Mouse (Mus musculus) heart, postnatal 14 days (tissue): ENCODE measurements at regions not wholly inside any gene's neighbourhood (a gene's known extent, or its start where the extent isn't known, plus 50 kb on each side); places are given as distances from the start of the nearest gene placed in this dataset.

Source experiments
- DNase-seq, 2 experiments: peaks; one replicate each; pipeline ENCODE4 v3.0.0; 2021 to 2022
- intact Hi-C: fragments of 180-260 bp; cut with DNase I; formaldehyde crosslinking; loops from one replicate; pipeline ENCODE4 v1.15.1; 2025

DNA sequence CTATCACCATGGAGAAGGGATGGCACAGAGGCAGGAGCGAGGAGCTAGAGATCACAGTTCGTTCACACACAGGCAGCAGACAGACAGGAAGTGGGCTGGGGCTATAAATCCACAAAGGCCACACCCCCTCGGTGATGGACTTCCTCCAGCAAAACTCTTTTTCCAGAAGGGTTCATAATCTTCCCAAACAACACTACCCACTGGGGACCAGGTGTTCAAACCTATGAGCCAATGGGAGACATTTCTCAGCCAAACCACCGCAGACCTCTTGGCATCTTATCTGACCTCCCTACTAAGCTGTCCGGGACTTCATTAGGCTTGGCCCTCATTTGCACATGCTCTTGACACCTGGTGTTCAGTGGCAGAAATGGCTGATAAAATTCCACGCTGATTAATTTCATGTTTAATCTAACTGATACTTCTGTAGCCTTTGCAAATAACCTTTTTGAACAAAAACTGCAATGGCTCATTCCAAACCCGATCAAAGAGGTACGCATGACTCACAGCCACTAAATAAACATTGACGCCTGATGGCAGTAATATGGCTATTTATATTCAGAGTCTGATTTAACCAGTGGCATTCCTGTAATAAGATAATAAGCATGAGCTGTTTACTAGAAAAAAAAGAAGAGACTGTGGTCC, 131.0 kb upstream of the Egln3 start:
- DNase-seq: peak in 1 of 2 experiments; percentile 10
- intact Hi-C loops: no loop called here

- DNase-seq: no peak
- intact Hi-C loops: no loop called here
These were observed 130.1 kb upstream of the Egln3 start for GRCm38 (mm10) chr12:54333632-54334321.

GRCm38 (mm10) chr12:54327483-54327882, 123.8 kb upstream of the Egln3 start:
- intact Hi-C loops: no loop called here
- DNase-seq: no peak

- intact Hi-C loops: no loop called here
- no peak for DNase-seq
These were observed 122.9 kb upstream of the Egln3 start for GRCm38 (mm10) chr12:54326571-54326970.

- intact Hi-C loops: no loop called here
- DNase-seq: no peak
These were observed 116.9 kb upstream of the Egln3 start for GRCm38 (mm10) chr12:54320533-54320932.

DNA sequence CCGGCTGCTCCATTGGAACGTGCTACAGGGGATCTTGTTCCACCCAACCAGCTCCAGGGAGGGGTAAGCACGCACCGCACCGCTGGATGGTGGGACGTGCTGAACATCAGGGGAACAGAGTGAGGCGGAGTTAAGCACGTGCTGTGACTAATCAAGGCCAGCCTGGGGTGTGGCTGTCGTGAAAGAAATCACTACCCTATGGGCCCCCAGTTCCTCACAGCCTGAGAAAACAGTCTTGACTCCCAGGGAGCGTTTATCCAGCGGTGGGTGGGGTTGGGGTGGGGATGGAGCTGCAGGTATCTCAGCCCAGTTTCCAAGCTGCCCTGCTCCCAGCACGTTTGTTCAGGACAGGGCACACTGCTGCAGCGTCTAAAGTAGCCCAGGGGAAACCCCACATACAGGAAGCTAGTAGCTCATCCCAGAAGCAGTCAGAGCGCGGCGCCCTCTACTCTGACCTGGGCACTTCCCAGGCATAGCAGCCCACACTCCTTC, 113.4 kb upstream of the Egln3 start:
- intact Hi-C loops: no loop called here
- DNase-seq: no peak

GRCm38 (mm10) chr12:54316066-54316567, 112.5 kb upstream of the Egln3 start:
- no peak for DNase-seq
- intact Hi-C loops: no loop called here

GRCm38 (mm10) chr12:54314153-54314552, 110.5 kb upstream of the Egln3 start:
- intact Hi-C loops: loop anchor here (5.0 kb wide), 1 partner anchor 178 kb away; no protein-coding TSS in a partner anchor
- no peak for DNase-seq

DNA sequence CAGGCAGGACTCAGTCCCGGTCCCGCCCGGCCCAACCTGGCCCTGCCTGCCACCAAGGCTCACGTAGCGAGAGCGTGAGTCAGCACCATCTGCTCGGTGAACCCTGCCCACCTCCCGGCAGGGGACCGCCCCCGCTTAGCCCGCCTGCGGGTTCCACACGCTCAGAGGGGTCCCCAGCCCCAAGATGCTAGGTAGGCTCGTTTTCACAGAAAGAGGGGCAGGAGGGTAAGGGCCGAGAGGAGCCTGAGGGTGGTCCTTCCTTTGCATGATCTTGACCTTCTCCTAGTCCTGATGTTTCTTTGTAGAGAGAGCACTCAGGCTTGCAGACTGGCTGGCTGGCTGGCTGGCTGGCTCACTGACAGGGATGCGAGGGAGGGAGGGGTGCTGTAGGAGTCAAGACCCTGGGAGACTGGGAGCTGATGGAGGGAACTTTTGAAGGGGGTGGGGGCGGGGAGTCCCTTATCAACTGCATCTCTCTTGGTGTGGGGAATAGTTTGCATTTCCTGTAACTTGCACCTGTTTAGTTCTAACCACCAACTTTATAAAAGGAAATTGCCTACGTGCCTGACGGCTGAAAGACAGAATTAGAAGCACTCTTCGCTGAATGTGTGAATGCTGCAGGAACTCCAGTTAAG, 109.7 kb upstream of the Egln3 start:
- intact Hi-C loops: loop anchor here (5.0 kb wide), 1 partner anchor 179 kb away; no protein-coding TSS in a partner anchor
- peak in 1 of 2 experiments; percentile 68 for DNase-seq

- DNase-seq: peak in 1 of 2 experiments; percentile 63
- intact Hi-C loops: loop anchor here (5.0 kb wide), 1 partner anchor 180 kb away; no protein-coding TSS in a partner anchor
These were observed 109.0 kb upstream of the Egln3 start for GRCm38 (mm10) chr12:54312522-54313210.

DNA sequence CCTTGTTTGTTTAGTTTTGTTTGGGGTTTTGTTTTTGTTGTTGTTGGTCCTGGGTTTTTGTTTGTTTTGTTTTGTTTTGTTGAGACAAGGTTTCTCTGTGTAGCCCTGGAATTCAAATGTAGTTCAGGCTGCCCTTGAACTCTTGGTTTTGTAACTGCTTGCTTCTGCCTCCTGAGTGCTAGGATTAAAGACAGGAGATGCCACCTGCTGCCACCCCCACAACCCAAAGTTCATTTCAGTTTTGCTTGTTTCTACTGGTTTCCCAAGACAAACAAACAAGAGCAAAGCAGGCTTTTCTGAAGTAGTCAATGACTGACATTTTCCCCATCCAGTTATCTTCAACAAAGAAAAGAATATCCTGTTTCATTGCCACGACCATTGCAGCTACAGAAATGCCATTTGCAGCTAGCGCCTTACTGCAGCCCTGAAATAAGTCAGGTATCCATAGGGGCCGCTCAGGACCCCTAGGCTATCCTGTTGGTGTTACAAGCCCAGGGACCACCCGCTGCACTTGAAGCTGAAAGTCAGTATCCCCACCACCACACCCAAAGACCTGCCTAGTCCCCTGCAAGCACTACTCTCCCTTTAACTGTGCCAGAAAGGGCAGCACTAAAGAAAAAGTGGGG, 108.3 kb upstream of the Egln3 start:
- DNase-seq: no peak
- intact Hi-C loops: loop anchor here (5.0 kb wide), 1 partner anchor 180 kb away; no protein-coding TSS in a partner anchor

DNA sequence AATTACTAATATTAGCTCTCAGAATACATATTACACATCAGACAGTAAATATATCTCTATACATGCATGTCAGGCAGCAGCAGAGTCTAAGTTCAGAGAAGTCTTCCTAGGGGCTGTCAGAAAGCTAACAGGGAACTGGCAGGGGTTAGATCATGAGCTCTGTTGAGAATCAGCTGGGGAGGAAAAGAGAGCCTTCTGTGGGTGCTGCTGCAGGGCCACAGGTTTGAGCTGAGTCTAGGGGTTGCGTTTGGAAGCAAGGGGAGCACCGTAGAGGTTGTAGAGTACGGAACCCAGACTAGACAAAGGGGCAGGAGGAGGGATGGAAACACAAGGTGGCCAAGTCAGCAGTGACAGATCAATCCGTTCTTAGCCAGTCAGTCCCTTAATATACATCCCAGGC, 106.2 kb upstream of the Egln3 start:
- no peak for DNase-seq
- intact Hi-C loops: loop anchor here (5.0 kb wide), 1 partner anchor 182 kb away; no protein-coding TSS in a partner anchor

DNA sequence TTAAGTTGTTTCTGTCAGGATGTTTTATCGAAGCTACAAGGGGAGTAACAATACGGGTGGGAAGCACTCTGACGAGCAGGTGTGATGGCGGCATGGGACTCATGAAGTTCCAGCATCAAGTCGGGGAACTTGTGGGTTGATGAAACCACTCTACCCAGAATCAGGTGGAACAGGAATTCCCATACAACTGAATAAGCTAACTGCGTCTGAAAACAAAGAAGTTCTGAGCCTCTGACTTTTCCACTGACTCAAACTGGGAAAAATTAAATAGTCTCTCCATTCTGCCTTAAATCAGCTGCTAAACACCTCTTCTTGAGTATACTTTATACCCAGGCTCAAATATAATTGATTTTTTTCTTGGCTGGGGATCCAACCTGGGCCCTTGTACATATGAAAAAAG, 105.6 kb upstream of the Egln3 start:
- intact Hi-C loops: no loop called here
- no peak for DNase-seq

- DNase-seq: no peak
- intact Hi-C loops: no loop called here
These were observed 101.5 kb upstream of the Egln3 start for GRCm38 (mm10) chr12:54305135-54305630.

DNA sequence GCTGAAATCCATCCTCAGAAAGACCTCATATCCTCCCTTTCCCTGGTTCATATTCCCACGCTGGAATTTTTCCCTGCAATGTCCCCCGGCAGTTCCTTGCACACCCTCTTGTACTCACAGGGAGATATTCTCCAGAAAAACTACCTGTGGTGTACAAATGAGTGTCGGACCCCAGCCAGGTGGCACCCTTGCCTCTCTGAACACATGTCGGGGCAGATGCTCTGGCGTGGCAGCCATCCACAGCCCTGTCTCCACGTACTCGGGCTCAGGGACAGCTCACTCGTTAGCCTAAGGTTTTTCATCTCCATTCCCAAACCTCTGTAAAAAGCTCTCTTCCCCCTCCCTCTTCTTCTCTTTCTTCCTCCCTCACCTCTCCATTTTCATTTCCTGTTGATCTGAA, 100.1 kb upstream of the Egln3 start:
- no peak for DNase-seq
- intact Hi-C loops: no loop called here

DNA sequence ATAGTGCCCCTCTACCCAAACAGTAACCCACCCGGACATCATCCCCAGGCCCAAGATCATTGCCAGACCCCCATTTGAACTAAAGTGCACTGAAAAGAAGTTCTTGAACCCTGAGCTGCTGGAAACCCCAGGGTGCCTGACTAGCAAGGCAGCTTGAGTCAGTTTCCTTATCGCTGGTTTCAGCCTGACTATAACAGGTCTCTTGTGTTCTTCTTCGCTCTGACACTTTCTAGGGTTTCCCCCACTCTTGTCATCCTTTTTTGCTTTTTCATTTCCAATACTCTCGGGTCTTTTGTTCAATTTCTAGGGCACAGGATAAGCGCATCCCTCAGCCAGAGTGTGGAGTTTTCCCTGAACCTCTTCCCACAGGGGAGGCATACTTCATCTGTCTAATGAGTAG, 95.8 kb upstream of the Egln3 start:
- intact Hi-C loops: no loop called here
- no peak for DNase-seq

GRCm38 (mm10) chr12:54293248-54293647, 89.6 kb upstream of the Egln3 start:
- intact Hi-C loops: no loop called here
- no peak for DNase-seq

DNA sequence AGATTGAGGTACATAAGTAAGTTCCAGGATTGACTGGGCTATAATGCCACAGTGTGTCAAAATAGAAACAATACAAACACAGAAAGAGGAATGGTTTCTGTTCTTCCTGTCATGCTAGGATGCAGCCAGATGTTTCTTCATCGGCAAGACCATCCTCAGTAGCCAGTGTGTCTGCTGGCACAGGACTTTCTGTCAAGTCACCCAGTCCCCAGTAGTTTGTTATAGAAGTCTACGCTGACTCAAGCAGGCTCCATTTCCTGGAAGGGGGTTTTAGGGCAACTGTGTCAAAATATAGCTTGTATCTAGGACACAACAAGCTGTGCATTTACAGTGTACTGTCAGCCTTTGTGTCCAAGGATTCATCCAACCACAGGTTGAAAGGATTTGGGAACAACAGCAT, 86.7 kb upstream of the Egln3 start:
- intact Hi-C loops: no loop called here
- no peak for DNase-seq

DNA sequence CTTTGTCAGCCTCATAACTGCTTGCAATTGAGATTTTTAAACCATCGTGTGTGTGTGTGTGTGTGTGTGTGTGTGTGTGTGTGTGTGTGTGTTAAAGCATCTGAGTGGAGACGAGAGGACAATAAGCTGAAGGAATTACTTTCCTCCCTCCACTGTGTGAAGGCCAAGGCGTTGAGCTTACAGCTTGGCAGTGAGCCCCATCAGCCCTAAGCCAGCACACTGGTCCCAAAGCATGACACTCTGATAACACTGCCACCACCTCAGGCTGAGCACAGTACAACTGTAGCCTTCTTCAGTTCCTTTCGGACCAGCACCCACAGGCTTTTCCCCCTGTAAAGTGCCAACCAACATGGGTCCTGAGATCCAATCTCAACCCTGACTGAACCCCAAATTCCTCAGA, 85.1 kb upstream of the Egln3 start:
- DNase-seq: peak in 1 of 2 experiments; percentile 34

DNA sequence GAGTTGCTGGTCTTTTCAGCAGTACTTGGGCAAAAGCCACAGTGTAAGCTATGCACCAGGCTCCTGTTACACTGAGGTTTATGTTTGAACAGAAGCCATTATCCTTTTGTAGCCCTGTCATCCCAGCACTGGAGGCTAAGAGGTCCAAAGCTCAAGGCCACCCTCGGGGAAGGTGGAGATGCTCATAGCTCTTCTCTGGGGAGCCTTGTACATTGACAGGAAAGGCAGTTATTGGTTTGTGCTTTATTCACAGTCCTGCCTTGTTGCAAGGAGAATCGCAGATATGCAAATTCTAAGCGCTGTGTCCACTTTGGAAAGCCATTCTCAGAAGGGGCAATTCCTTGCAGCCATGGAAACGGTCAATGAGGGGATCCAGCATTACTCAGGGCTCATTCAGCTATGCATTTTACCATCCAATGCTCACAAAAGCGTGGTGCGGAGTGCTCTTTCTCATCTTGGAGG, 84.4 kb upstream of the Egln3 start:
- DNase-seq: no peak
- intact Hi-C loops: loop anchor here (5.0 kb wide), 2 partner anchors 86 to 114 kb away; partner anchors contain the start of gene Egln3

More for the DNA sequence above, 85.1 kb upstream of the Egln3 start:
- intact Hi-C loops: loop anchor here (5.0 kb wide), 2 partner anchors 86 to 114 kb away; partner anchors contain the start of gene Egln3
